Mouse (Mus musculus) gastrocnemius, adult 2 months (tissue): ENCODE results near the gene Mettl7a1. TPM values are rescaled to one million over a fixed set of nuclear protein-coding genes. Genes with fewer than 3 reads are reported as not detected.

Source experiments
- DNase-seq: peaks from one replicate; pipeline ENCODE4 v3.0.0; 2022
- H3K27ac ChIP-seq: fragments of 200-600 bp; 2 replicates; pipeline ENCODE4 v1.8.1; 2022; ENCODE audit warnings: mild to moderate bottlenecking
- H3K4me3 ChIP-seq: fragments of 200-600 bp; 2 replicates; pipeline ENCODE4 v1.8.1; 2022; ENCODE audit warnings: mild to moderate bottlenecking, moderate library complexity
- CTCF ChIP-seq: fragments of 200-600 bp; IDR thresholded peaks from 2 replicates; pipeline ENCODE4 v1.8.1; 2022; ENCODE audit warnings: antibody characterized with exemption, mild to moderate bottlenecking, moderate library complexity
- intact Hi-C: fragments of 180-260 bp; cut with DNase I; formaldehyde crosslinking; loops from one replicate; pipeline ENCODE4 v1.15.1; 2025
- total RNA-seq, 2 experiments: library from RNA; stranded (reverse); gene quantifications; 2 replicates each; pipeline ENCODE4 v1.2.3; 2021

Mettl7a1 gene
- total RNA-seq, 2 experiments from 2014 or later, result 33.4 to 38.9 TPM

- TF ChIP-seq CTCF, result no peak
- intact Hi-C loops, result no loop called here
- no peak for DNase-seq
- H3K4me3 ChIP-seq, result no peak overlapping the region
- no peak overlapping the region for H3K27ac ChIP-seq
Observed at GRCm38 (mm10) chr15:100274790-100275559, 29.0 kb upstream of the Mettl7a1 start.

GRCm38 (mm10) chr15:100276403-100276802, 27.5 kb upstream of the Mettl7a1 start:
- TF ChIP-seq CTCF, result no peak
- intact Hi-C loops, result no loop called here
- Histone ChIP-seq H3K27ac (no peak overlapping the region), H3K4me3 (no peak overlapping the region)
- no peak for DNase-seq

- Histone ChIP-seq H3K4me3 (no peak overlapping the region), H3K27ac (no peak overlapping the region)
- no peak for TF ChIP-seq CTCF
- intact Hi-C loops, result no loop called here
- no peak for DNase-seq
Observed at GRCm38 (mm10) chr15:100277586-100277985, 26.4 kb upstream of the Mettl7a1 start.

GRCm38 (mm10) chr15:100280626-100281025, 23.3 kb upstream of the Mettl7a1 start, which contains the start of gene Tmprss12:
Tmprss12 (plus strand) TSS chr15:100280837.
- Histone ChIP-seq H3K27ac (no peak within 1 kb of the TSS), H3K4me3 (no peak within 1 kb of the TSS)
- DNase-seq, result no peak
- intact Hi-C loops, result no loop called here
- TF ChIP-seq CTCF, result no peak

- no peak for TF ChIP-seq CTCF
- Histone ChIP-seq H3K27ac (no peak overlapping the region), H3K4me3 (no peak overlapping the region)
- DNase-seq, result no peak
- intact Hi-C loops, result no loop called here
Observed at GRCm38 (mm10) chr15:100288980-100289379, 15.0 kb upstream of the Mettl7a1 start.

- DNase-seq, result no peak
- intact Hi-C loops, result no loop called here
- TF ChIP-seq CTCF, result no peak
- 0 out of 2 replicates have a peak overlapping the region, but pooled peaks have one; percentile 16 for H3K27ac ChIP-seq
- H3K4me3 ChIP-seq, result no peak overlapping the region
Observed at GRCm38 (mm10) chr15:100290858-100291257, 13.1 kb upstream of the Mettl7a1 start.

- Histone ChIP-seq H3K4me3 (no peak overlapping the region), H3K27ac (no peak overlapping the region)
- TF ChIP-seq CTCF, result no peak
- intact Hi-C loops, result no loop called here
- no peak for DNase-seq
Observed at GRCm38 (mm10) chr15:100292326-100292725, 11.6 kb upstream of the Mettl7a1 start.

GRCm38 (mm10) chr15:100297856-100298255, 6.1 kb upstream of the Mettl7a1 start:
- intact Hi-C loops, result no loop called here
- TF ChIP-seq CTCF, result no peak
- no peak overlapping the region for H3K4me3 ChIP-seq
- DNase-seq, result no peak
- H3K27ac ChIP-seq, result no peak overlapping the region

GRCm38 (mm10) chr15:100300499-100300898, 3.4 kb upstream of the Mettl7a1 start:
- Histone ChIP-seq H3K27ac (no peak overlapping the region), H3K4me3 (no peak overlapping the region)
- TF ChIP-seq CTCF, result no peak
- intact Hi-C loops, result loop anchor here (5.0 to 10.0 kb wide), 2 partner anchors 38 to 266 kb away; partner anchors contain the start of gene Dip2b
- no peak for DNase-seq

- DNase-seq, result no peak
- no peak for TF ChIP-seq CTCF
- intact Hi-C loops, result loop anchor here (5.0 to 10.0 kb wide), 2 partner anchors 39 to 267 kb away; partner anchors contain the start of gene Dip2b
- H3K27ac ChIP-seq, result no peak overlapping the region
- no peak overlapping the region for H3K4me3 ChIP-seq
Observed at GRCm38 (mm10) chr15:100301556-100301955, 2.4 kb upstream of the Mettl7a1 start.

- peak overlapping the region; percentile 83 for H3K4me3 ChIP-seq
- DNase-seq, result no peak
- TF ChIP-seq CTCF, result no peak
- intact Hi-C loops, result loop anchor here (5.0 to 10.0 kb wide), 2 partner anchors 41 to 269 kb away; partner anchors contain the start of gene Dip2b
- H3K27ac ChIP-seq, result peak overlapping the region; percentile 98
Observed at GRCm38 (mm10) chr15:100303428-100304018, 417 bp upstream of the Mettl7a1 start.

GRCm38 (mm10) chr15:100306201-100306600, 2.3 kb downstream of the Mettl7a1 start:
- no peak for DNase-seq
- H3K4me3 ChIP-seq, result peak overlapping the region; percentile 83
- intact Hi-C loops, result loop anchor here (10.0 kb wide), 1 partner anchor 271 kb away; the partner anchor contains the start of gene Dip2b
- TF ChIP-seq CTCF, result no peak
- H3K27ac ChIP-seq, result peak overlapping the region; percentile 98
